Mouse (Mus musculus) embryonic fibroblast, embryonic 13.5 days (primary cell): ENCODE data around the gene Tnni1. TPM values are rescaled to one million over a fixed set of nuclear protein-coding genes. Genes with fewer than 3 reads are reported as not detected.
A peak's percentile ranks its signal among the peaks of the same experiment; 100 is the strongest.

Experiments
- H3K27ac ChIP-seq: 2 replicates; pipeline ENCODE4 v1.5.1; 2012; ENCODE audit warnings: low read length, control low read depth, inconsistent platforms; ENCODE audit not compliant: insufficient read depth
- H3K4me1 ChIP-seq: 2 replicates; pipeline ENCODE4 v1.6.1; 2011; ENCODE audit warnings: low read length; ENCODE audit not compliant: control insufficient read depth, insufficient read depth
- H3K4me3 ChIP-seq: 2 replicates; pipeline ENCODE4 v1.5.1; 2011; ENCODE audit warnings: mild to moderate bottlenecking, control low read depth, low read length; ENCODE audit not compliant: insufficient read depth
- CTCF ChIP-seq: IDR thresholded peaks from 2 replicates; pipeline ENCODE4 v1.5.1; 2011; ENCODE audit warnings: mild to moderate bottlenecking, control low read depth, low read length, moderate library complexity, borderline replicate concordance; ENCODE audit not compliant: insufficient read depth
- POLR2A ChIP-seq: IDR thresholded peaks from 2 replicates; pipeline ENCODE4 v1.6.1; 2011; ENCODE audit warnings: low read depth, mild to moderate bottlenecking, control low read depth, low read length, moderate library complexity
- polyA plus RNA-seq: library from polyadenylated mRNA; stranded (reverse); fragments of >200 nt; gene quantifications from 2 replicates; pipeline ENCODE4 v1.2.4, GENCODE M21; 2011; ENCODE audit warnings: low read depth; ENCODE audit not compliant: missing spikeins, insufficient read length

The Tnni1 gene
- 1.1 and 1.5 TPM in 2 replicates for polyA plus RNA-seq

DNA sequence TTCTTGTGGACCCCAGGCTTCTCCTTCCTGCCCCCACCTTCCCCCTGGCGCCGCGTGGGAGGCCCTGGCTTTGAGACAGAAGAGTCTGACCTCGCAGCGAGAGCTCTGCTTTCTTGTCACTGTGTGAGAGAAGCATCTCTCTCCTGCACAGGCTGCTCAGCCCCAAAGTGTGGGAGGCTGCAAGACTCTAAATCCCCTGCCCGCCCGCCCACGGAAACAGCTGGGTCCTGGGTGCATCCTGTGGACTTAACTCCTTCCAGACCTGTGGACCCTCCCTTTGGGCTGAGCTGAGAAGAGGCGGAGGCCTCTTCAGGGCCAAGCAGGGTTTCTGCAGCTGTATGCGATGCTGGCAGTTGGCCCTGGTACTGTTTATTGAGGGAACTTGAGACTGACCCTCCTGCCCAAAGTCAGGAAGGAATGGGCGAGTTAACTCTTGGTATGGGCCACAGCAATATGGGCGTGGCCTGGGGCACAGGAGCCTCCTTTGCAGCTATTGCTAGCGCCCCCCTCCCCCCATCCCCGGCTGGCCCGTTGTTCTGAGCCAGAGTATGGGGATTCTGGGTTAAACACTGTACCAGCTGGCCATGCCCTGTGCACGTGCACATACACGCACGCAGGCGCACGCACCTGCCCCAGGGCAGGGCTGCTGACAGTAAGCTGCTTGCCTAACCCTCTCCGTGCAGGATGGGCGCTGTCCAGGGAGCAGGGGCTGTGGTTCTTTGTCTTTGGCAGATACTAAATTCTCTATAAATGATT is at the start of gene Tnni1:
TSS of gene Tnni1 (plus strand) at position 655 of the 756 bp plus-strand sequence.
- TF ChIP-seq POLR2A: peak; percentile 38
- no peak for TF ChIP-seq CTCF
- H3K27ac ChIP-seq: peak within 1 kb of the TSS; percentile 44
- no peaks in the 10 kb centered on the region for H3K4me1 ChIP-seq
- H3K4me3 ChIP-seq: no peak within 1 kb of the TSS

DNA sequence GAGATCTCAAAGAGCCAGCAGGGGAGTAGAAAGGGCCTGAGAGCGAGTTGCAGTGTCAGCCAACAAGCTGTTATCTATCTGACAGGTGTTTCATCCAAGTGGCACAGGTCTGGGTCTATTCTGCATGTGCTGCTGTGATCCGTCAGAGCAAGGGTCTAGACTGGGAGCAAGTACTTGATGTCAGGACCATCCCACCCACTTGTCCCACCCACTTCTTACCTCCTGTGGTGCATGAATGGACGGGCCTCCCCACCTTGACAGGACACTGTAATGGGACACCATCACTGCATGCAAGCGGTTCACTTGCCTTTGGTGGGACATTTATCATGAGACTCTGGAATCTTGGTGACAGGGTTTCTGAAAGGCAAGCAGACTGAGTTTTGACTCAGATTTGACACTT is 49.4 kb upstream of the Tnni1 start:
- H3K4me1 ChIP-seq: peaks cover 23% of the 10 kb centered on the region
- TF ChIP-seq CTCF: no peak
- TF ChIP-seq POLR2A: peak; percentile 46
- peak overlapping the region; percentile 94 for H3K27ac ChIP-seq
- peak overlapping the region; percentile 74 for H3K4me3 ChIP-seq

DNA sequence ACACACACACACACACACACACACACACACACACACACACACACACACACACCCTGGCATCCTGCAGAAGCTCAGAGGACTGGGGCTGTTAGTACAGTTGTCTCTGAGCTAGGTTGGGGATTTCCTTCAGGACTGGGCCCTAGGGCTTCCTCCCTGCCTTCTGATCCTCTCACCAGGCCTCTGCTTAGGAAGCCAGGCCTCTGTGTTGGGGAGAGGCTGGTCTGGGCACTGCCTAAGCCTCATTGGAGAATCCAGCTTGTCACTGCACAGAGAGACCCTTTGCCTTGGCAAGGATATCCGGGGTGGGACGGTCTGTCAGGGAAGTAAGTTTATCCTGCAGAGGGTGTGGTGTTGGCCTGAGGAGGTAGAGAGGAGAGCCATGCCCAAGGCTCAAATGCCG is 48.9 kb upstream of the Tnni1 start:
- Histone ChIP-seq H3K4me3 (peak overlapping the region; percentile 74), H3K27ac (peak overlapping the region; percentile 94), H3K4me1 (peaks cover 27% of the 10 kb centered on the region)
- TF ChIP-seq CTCF: no peak
- no peak for TF ChIP-seq POLR2A

DNA sequence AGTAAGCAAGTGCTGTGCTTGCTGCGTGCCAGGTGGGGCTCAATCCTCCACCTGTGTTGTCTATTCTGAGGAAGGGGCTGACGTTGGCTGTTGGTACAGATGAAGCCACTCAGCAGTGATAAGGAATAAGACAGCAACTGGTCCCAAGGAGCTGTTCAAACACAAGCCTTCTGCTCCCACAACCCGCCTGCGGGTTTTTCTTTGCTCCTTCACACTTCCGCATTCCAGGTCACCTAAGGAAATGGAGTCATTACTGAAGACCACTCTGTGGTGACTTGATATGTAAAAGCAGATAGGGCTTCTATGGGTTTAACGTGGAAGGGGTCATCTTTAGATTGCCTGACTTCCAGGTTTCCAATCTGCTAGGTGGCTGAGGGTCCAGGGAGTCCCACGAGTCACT is 47.8 kb upstream of the Tnni1 start:
- Histone ChIP-seq H3K27ac (peak overlapping the region; percentile 94), H3K4me1 (peaks cover 31% of the 10 kb centered on the region), H3K4me3 (peak overlapping the region; percentile 74)
- TF ChIP-seq POLR2A (peak; percentile 39; the same call in 1 of the 2 replicates), CTCF (no peak)

DNA sequence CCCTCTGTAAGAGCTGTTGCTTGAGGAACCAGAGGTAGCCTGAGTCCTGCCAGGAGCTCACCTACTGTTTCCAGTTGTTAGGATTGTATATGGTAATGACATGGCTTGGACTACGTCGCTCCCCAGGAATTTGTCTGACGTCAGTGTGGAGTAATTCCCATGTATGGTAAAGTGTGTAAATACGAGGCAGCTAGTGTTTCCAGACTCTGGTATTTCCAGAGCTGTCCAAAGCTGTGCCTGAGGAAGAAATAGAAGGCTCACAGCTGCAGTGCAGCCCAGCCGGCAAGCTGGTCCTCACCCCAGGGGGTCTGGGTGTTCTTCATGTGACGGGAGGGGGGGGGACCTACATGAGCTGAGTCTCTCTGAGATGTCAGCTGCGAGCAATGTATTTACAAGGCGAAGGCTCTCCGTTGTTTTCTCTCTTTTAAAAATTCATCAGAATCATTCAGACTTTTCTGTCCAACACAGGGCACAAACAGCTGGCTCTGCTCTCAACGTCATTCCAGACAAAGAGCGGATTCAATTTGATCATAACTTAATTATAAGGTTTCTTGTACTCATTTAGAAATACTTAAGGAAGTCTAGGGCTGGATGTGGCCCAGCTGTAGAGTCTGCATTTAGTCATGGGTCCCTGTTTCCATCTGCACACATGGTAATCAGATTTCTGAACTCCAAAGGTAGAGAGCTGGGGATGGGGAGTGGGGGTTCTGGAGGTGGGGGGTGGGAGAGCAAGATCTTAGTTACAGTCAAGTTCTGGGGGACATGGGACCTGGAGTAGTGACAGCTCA is 47.1 kb upstream of the Tnni1 start:
- TF ChIP-seq POLR2A (peak; percentile 54; the same call in 1 of the 2 replicates), CTCF (no peak)
- Histone ChIP-seq H3K4me1 (peaks cover 31% of the 10 kb centered on the region), H3K4me3 (no peak overlapping the region), H3K27ac (peak overlapping the region; percentile 94)

DNA sequence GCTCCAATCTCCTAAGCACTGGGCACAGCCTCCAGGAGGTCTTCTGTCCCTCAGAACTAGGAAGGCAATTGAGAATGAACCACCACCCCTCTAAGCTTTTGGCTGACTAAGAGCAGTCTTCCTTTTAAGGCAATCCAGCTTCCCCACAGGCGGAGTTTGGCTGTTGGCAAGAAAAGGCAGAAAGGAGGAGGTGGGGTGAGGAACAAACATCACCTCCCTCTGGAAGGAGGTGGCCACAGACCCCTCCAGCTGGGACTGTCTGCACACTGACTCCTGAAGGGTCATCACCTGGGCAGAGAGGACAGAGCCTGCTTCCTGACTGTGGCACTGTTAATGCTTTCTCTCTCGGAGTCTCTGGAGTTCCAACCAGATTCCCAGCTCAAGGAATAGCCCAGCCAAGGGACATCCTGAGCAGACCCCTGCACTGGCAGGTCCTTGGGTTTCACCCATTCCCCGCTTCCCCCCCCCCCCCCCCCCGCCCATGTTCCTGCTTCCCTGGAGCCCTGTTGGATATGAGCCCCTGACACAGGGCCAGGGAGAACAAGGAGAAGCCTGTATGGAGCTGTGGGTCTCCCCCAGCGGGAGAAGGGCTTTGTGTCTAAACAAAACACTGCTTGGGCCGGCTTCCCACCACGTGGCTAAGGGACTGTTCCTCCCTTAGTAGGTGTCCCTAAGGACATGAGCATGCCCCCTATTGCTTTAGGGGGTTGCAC is 44.9 kb upstream of the Tnni1 start:
- peaks cover 43% of the 10 kb centered on the region for H3K4me1 ChIP-seq
- H3K4me3 ChIP-seq: no peak overlapping the region
- TF ChIP-seq POLR2A: peak; percentile 63
- no peak for TF ChIP-seq CTCF
- H3K27ac ChIP-seq: peak overlapping the region; percentile 85

DNA sequence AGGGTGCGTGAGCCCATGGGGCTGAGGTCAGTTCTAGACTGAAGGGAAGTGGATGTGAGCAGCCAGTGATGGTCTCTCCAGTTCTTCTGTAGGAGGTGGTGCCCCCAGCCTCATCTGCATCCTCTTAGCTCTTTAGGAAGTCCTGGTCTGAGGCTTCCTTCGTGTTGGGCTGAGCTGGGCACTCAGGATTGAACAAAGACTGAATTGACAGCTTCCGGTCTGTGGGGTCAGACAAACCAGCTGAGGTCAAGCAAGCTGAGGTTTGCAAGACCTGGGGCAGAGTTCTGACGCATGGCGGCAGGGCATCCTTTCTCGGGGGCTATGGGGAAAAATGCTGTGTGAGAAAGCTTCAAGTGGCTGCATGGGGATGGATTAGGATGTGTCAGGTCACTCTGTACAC is 43.8 kb upstream of the Tnni1 start:
- H3K27ac ChIP-seq: no peak overlapping the region
- TF ChIP-seq CTCF: no peak
- TF ChIP-seq POLR2A: no peak
- H3K4me1 ChIP-seq: peaks cover 43% of the 10 kb centered on the region
- no peak overlapping the region for H3K4me3 ChIP-seq

DNA sequence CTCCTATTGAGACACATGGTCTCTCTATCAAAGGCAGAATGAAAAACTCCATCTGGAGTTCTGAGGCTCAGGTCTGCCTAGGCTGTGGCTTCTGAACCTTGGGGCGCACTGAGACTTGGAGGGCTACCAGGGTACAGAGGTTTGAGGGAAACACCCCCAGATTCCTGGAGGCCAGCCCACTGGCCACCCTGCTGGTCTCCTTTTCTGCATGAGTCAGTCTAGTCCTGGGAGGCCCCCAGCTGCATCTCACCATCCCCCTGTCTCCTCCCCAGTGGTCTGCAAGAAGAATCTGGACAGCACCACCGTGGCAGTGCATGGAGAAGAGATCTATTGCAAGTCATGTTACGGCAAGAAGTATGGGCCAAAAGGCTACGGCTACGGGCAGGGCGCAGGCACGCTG is 34.2 kb upstream of the Tnni1 start:
- no peak overlapping the region for H3K4me3 ChIP-seq
- no peak for TF ChIP-seq CTCF
- no peak for TF ChIP-seq POLR2A
- H3K4me1 ChIP-seq: peaks cover 17% of the 10 kb centered on the region
- H3K27ac ChIP-seq: 0 out of 2 replicates have a peak overlapping the region, but pooled peaks have one; percentile 42

DNA sequence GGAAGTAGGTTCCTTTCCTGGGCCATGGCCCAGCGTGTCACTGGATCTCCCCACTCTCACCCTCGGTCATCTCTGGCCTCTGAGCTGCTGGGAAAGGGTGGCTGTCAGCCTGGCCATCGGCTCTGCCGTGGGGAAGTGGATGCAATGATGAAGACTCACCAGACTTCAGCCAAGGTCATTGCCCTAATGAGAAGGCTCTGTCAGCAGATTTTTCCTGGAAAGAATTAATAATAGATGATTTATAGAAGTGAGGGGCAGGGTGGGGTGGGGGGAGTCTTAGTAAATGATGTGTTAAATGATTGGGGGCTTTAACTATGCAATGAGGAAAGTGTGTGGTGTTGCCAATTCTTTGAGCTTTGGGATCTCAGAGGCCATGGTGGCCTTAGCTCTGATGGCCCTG is 33.0 kb upstream of the Tnni1 start:
- Histone ChIP-seq H3K4me3 (no peak overlapping the region), H3K27ac (no peak overlapping the region), H3K4me1 (peaks cover 15% of the 10 kb centered on the region)
- TF ChIP-seq CTCF (no peak), POLR2A (no peak)
